Mouse (Mus musculus) cerebellum, postnatal 4 days (tissue): Measurements from ENCODE around the gene Grk3.

Experiments
- DNase-seq, 2 experiments: peaks; one replicate each; pipeline ENCODE4 v3.0.0; 2022; ENCODE audit warnings: low spot score in 2 of 2, mixed read lengths in 1 of 2

Grk3 gene

DNA sequence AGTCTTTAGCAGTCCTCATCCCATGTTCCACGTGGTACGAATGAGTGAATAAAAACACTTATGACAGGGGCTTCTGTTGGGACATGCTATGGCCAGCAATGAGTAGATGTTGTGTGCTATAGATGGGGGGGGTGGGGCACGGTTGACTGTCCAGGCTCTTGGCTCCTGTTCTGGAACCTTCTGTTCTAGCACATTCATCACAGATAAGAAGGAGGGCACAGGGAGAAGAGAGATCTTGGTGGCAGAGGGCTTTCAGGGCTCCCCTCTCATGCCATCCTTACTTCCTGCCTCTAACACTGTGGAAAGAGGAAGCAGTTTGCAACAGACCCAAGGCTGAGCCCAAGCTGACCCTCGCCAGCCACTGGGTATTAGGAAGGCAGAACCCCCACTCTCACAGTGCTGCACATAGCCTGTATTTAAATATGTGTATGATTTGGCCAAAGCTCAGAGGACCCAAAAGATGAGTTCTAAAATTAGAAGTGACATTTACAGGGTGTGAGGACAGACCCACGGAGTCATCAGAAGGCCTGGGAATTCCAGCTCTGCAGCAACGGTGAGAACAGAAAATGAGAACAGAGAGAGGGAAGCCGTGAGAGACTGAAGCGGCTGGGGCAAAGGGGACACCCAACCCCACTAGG, 6.3 kb downstream of the Grk3 start:
- DNase-seq, result no peak

DNA sequence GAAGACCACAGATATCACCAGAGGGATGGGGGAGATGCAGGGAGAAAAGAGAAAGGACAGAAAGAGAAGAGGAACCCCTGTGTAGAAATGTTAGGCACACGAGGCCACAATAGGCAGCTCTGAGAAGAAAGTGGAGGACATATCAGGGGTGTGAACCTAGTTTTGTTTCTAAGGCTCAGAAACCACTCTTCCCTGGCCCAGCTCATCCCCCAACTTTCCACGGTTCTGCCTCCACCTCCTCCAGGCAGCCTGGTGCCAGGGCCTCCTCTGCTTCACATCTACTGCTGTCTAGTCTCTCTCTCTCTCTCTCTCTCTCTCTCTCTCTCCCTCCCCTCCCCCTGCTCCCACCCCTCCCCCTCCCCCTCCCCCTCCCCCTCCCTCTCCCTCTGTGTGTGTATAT, 7.1 kb downstream of the Grk3 start:
- no peak for DNase-seq

DNA sequence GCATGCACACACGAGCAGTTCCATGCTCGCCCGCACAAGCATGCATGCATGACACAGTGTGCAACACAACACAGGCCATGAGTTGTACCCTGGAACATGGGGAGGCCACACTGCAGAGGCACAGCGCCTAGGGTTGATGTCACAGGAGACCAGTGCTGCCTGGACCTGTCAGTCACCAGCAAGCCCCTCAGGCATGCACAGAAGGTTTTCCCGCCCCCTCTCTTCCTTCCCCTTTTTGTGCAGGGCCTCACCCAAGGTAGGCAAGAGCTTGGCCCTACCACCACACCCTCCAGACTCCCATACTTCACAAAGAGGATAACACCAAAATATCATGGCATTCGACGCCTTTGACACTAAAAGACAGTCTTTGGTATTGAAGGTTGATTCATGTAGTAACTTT, 8.6 kb downstream of the Grk3 start:
- no peak for DNase-seq

DNA sequence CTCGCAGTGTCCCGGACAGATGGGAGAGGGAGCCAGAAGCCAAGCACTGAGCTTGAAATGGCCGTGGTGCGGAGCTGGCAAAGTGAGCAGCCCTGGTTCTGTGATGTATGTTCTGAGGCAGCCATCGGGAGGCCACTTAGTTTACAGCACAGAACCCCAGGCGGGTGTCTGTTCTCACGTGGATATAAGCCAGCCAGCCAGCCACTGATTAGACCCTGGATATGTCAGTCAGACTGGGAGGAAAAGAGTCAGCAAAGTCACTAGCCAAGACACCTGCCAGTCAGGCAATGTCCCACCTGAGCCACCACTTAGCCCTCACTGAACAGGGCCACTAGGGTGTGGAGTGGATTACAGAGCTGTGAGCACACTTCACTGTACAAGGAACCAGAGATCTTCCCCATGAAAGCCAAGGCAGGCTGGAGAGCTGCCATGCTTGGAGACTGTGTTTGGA, 9.6 kb downstream of the Grk3 start:
- DNase-seq, result no peak

DNA sequence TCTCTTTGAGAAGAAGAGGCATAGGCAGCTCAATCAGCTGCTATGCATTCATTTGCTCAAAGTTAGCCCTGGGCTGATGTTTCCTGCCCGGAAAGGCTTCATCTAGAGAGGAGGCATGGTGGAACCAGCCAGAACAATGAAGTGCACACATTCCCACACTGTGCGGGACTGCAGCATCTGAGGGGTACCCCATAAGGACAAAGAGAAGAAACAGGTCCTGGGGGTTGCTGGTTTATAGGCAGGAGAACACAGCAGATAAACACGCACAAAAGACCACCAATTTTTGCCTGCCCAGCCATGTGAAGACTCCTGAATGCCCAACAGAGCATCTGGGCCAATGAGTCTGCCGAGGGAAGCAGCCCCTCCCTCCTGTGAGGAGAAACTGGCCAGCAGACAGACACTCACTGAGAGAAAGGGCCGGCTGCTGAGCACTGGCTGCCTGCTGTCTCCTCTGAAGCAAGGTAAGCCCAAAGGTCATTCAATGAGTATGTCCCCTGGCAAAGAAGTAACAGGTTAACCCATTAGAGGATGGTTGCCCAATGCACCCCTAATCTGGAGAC, 12.7 kb downstream of the Grk3 start:
- no peak for DNase-seq

DNA sequence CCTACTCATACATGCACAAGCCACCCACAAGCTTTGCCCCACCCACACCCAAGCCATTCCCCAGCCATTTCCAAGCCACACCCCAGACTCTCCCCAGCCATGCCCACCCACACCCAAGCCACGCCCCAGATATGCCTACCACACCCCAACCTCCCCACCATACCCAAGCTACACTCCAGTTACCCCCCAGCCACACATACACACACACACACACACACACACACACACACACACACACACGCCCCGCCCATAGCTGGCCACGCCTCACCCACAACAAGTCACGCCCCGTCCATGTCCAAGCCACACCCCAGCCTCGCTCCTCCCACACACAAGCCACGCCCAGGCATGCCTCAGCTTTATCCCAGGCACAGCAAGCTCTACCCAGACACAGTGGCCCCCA, 16.4 kb downstream of the Grk3 start:
- DNase-seq, result no peak

DNA sequence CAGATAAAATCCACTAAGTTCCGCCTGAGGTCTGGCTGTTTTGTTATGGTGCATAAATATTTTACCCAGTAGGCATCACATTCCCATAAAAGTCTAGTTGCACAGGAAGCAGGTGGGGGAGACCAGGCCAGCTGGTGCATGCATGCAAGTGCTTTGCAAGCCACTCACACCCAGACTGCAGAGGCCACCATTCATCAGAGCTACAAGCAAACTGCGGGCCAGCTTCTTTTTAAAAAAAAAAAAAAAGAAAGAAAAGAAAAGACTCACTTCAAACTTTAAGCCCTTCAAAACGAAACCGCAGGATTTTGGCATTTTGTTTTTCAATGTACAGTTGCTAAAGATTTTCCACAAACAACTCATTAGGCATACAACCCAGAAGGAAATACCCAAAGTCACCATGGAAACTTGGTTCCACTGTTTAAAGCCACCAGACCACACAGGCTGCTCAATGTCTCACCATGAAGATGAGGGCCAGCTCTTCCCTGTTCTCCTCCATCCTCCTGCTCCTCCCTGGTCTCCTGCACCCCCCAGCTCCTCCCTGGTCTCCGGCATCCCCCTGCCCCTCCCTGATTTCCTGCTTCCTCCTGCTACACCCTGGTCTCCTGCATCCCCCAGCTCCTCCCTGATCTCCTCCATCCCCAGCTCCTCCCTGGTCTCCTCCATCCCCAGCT, 17.9 kb downstream of the Grk3 start:
- DNase-seq, result no peak

DNA sequence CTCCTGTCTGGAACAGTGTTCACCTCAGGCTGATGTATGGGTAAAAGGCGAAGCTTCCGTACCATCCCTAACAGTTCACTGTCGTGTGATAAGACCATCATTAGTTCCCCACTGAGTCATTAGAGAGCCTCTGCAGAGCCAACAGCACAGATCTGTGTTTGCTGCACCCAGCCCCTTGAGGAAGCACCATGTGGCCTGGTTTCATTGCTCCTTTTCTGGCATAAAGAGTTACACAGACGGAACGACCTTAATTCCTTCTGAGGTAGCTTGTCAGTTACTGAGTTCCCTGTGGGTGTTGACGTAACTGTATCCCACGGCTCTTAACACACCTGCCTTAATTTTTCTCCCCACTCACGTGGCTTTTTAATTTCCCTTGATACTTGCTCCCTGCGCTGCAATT, 24.3 kb downstream of the Grk3 start:
- no peak for DNase-seq

DNA sequence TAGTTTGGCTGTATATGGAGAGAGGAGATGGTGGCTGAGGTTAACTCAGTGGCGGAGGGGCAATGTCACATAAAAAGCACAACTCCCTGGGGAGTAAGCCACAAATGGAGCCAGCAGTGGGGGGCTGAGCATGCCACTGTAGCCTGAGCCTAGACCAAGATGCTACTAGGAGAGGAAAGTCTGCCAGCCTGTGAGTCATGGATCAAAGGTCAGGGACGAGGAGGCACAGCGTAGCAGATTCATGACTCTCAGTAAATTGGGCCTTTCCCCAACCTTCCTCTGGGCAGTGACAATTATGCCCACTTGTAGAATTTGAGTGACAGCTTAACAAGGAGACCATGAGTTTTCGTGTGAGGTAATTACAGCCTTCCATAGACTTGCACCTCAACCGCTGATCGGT, 33.7 kb downstream of the Grk3 start:
- no peak for DNase-seq

DNA sequence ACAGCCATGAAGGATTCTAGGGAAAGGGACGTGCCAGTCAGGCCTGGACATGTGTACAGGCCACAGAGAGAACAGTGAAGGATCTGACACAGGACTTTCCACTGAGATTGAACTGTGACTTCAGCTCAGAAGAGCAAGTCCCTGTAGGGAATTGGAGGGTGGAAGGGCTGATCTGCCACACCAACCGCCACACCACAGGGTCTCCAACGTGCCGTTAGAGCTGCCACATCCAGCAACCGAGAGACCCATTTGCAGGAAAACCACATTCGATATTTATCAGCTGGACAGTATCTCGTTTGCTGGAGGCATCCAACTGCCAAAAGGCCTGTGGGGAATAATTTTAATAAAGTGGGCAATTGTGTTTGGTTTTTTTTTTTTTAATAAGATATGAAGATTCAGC, 35.9 kb downstream of the Grk3 start:
- DNase-seq, result no peak

DNA sequence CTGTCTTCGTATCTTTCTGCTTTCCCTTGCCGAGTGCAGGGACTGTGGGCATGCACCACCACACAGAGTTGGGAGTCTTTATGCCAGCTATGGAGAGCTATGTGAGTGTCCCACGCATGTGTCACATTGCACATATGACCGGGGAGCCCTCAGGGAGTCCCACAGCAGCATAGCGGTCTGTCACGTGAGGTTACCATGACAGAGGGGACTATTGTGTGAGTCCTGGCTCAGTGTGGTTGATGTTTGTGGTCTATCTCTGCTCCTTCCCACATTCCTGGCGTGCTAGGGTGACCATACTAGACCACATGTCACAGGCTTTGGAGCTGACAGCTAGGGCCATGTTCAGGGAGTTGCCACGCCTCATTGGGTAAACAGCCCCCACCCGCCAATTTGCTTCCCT, 36.4 kb downstream of the Grk3 start:
- no peak for DNase-seq

DNA sequence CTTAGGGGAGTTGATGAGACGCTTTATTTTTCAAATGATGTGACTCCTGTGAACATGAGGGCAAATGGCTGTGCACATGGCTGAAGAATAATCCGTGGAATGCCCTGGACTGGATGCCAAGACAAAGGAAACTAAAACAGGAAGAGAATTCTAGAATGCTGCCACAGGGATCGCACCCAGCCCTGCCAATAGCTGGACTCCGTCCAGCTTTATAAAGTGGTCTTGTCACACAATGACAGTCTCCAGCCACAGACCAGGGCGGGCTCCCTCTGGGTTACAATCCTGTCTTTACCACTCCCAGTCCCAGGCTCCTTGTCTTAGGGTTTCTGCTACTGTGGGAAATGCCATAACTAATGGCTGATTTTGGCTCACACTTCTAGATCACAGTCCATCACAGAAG, 38.5 kb downstream of the Grk3 start:
- DNase-seq, result no peak

DNA sequence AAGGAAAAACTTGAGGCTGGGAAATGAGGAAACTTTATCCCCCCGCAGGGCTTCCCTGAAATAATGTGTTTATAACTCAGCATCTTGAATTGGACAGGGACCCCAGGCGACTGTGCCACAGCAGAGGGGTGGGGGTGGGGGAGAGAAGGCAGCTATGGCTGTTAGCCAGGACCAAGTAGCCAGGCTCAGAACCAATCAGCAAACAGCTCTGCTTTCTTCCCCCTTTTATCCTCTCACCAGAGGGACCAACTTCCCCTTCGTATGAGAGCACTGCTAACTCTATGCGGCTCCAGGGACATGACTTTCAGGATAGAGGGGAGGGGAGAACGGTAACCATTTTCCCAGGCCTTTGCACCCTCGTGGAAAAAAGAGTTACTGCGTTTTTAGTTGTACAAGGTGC, 42.0 kb downstream of the Grk3 start:
- DNase-seq, result no peak

DNA sequence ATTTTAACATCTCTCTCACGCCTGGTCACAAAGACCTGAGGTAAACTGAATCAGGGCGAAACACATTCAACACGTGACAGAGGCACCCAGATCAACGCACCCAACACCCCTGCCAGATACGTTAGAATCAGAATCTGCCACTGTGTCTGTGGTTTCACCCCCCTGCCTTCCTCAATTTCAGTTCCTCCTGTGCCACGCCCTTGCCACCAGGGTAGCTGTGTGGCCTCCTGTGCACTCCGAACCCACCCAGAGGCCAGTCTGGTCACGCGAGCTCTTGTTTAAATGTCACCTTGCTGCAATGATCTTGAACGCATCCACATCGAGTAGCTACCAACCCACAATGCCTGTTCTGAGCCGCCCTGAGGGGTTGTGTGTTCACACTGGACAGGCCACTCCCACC, 43.3 kb downstream of the Grk3 start:
- DNase-seq, result no peak

DNA sequence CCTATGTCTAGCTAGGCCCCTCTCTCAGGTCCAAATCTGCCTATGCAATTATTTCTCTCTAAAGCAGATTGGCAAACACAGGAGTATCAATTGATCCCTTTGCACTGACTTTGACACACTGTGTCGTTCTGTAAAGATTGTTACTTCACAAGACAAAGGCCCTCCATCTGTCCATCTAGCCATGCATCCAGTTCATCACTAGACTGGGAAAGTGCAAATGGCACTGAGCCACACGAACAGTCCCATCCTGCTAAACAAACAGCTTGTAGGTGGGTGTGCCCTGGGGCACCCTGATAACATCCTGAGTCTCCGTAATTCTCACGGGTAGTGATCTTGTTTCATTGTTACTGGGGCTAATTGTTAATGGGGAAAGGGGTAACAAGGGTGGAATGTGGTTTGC, 52.1 kb downstream of the Grk3 start:
- no peak for DNase-seq

DNA sequence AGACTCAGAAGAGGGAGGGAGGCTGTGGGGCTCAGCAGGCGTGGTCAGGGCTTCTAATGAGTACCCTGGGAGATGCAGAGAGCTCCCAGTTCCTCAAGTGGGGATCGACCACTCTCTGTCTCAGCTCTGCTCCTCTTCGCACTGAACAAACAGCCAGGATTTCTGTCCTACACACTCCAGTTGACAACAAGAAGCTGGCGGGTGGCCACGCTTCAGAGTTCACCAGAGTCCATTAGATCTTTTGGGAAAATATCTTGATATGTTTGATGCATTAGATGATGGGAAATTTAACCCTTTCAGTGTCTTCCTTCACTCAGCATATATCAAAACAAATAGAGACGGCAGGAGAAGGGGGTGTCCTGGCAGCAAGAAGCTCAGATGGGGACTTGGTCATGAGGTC, 53.4 kb downstream of the Grk3 start:
- DNase-seq, result no peak

DNA sequence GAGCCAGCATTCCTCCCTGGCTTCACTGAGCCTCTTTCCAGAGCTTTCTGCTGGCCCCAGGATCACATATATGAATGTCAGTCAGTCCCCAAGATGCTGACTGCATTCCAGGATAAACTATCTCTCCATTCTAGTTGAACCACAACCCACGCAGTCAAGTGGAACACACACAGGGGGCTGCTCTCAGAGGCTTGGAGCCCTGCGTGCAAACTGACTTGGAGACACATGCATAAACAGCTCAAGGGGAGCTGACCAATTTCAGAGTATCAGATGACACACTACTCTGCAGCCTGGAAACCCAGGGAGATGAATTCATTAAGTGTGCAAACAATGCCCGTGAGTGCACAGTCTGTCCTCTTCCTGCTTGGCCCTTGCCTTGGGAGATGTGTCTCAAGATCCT, 54.7 kb downstream of the Grk3 start:
- no peak for DNase-seq

DNA sequence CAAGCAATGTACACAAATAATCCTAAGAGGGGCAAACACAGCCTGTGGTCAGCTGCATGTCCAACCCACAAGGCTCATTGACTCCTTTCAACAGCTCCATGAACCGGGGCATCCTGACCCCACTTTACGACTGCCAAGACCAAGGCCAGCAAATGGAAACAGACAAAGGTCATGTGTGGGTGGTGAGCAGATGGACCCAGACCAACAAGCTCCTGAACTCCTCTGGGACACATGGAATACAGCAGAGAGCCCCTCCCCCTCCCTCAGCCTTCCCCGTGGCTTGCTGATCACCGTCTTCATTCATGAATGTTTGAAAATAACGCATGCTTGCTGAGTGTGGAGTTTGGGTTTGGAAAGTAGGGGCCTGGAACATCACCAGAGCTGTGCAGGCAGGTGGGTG, 57.3 kb downstream of the Grk3 start:
- no peak for DNase-seq

DNA sequence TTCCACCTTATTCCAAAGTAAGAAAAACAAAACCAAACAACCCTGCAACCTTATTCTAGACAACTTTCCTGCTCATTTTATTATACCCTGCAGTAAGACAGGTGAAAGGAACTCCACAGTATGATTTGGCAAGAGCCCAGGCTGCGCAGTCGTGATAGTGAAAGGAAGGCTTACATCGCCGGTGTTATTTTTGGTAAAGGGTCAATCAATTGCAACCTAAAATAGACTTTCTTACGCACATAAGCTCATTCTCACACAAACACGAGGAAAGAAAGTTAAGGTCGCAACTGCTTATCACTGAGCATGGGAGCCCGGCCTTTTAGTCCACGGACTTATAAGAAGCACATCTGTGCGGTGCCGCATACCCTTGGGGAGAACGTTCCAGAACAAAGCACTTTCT, 58.8 kb downstream of the Grk3 start:
- no peak for DNase-seq

DNA sequence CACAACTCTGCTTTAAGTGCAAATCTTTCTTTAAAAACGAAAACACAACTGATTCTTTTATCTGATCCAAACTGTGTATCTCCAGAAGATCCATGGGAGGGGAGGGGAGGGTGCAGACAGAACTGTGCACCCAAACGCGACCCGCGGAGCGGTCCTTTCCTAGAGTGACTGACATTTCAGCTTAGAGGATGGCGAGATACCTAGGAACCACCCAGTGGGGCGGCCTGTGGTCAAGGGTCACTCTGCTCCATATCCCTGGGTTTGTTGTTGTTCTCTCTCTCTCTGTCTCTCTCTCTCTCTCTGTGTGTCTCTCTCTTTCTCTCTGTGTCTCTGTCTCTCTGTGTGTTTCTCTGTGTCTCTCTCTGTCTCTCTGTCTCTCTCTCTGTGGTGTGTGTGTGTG, 59.2 kb downstream of the Grk3 start:
- no peak for DNase-seq

DNA sequence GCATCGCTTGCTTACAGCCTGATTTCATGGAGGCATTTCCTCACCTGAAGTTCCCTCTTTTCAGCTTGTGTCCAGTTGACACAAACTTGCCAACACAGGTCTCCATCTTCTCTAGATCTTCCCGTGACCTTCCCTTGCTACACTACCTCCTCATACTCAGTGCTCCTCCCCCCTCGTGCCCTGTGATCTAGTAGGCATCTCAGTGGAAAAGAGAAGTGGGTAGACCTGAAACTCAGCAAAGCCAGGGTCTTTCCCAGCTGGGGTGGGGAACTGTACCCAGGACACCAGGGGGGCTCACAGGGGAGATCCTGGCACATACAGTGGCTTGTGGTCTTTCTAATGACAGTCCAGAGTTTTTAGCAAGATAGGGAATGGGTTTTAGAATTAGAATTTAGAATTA, 64.7 kb downstream of the Grk3 start:
- DNase-seq, result no peak

DNA sequence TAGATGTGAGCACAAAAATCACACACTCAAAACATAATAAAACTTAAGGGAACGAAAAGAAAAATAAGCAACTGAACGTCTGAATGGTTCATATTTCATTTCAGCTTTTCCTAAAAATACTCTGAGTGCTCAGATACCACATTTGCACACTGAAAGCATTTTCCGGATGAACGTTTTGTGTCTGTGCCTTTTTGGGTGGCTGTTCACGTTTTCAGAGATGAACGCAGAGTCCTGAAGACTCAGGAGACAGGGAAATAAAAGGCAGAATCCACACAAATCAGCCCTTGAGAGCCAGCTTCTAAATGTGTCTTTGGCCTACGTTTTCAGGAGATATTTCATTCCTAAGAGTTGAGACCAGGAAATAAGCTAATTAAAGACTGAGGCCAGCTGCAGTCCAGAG, 69.7 kb downstream of the Grk3 start:
- DNase-seq, result no peak

DNA sequence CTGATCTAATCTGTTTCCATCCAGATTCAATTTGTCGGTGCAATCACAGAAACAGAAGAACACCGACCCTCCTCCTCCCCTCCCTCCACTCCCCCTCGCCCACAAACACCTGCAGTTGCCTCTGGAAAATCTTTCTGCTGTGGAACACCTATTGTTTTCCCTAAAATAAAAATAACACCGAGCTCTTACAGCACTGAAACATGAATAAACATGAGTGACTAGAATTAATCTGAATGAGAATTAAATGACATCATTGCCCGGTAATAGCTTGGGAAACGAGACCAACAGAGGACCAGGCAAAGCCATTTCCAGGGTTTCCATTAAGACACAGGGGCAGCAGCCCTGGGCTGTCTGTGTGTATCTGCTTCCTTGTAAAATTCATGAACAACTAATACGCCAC, 73.3 kb downstream of the Grk3 start:
- DNase-seq, result no peak

DNA sequence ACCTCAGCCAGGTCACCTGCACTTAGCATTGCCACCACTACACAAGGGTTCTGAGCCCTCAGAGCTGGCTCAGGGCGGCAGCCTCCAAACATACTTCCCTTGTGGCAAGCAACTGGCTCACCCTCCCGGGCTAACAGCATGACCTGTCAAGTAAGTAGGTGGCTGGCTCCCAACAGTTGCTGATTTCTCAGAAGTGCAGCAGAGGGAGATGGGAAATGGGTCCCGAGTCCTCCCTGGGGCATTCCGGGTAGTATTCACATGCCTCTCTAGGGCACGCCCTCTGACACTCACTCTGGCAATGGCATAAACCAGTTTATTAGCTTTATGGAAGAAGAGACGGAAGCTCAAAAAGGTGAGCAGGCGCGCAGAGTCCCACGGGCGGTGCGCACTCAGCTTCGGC, 74.6 kb downstream of the Grk3 start:
- no peak for DNase-seq
